Mouse (Mus musculus) kidney, adult 11 months (tissue): ENCODE measurements at regions not wholly inside any gene's neighbourhood (a gene's known extent, or its start where the extent isn't known, plus 50 kb on each side); places are given as distances from the start of the nearest gene placed in this dataset.

Experiments
- DNase-seq: peaks from one replicate; pipeline ENCODE4 v3.0.0; 2022

DNA sequence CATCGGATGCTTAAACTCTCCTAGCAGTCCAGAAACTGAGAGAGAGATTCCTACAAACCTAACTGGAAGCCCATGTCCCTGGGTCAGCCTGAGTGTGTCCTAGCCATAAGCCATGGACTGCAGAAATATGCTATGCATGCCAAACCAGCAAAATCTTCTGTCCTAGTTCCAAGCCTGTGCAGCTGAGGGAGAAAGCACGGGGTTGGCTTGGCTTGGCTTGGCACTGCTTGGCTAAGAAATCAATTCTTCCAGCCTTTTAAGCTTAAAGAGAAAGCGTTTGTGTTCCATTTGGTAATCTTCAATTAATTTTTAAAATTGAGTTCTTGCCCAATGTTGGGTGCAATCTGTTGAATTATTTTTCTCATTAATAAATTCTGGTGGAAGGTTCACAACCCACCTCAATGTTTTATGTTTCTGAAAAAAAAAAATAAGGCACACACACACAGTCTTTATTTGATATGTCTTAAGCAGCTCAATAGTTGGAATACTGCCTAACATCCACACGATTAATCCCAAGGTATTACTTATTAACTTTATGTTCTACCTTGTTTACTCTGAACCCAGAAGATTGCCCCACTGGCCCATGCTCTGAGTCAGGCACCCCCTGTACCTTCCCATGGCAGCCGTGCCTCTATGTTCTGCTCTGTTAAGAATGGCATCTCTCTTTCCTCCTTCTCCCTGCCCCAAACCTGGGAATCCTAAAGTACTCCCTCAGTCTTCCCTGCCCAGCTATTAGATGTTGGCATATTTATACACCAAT lies 1083.0 kb upstream of the Dsel start:
- peak; percentile 47 for DNase-seq
